Mouse (Mus musculus) forebrain, embryonic 11.5 days (tissue): ENCODE data around the gene Ccdc86. TPM values are rescaled to one million over a fixed set of nuclear protein-coding genes. Genes with fewer than 3 reads are reported as not detected.

Source experiments
- ATAC-seq: fragments of 200-750 bp; cut with Nextera tagmentation; replicated peaks from 2 replicates; pipeline ENCODE4 v1.8.0; 2017; ENCODE audit warnings: moderate TSS enrichment; ENCODE audit not compliant: low FRiP score
- DNase-seq: peaks from one replicate; pipeline ENCODE4 v3.0.0-alpha.2; 2017; ENCODE audit warnings: low spot score
- H3K27ac ChIP-seq: fragments of 300-500 bp; sonication (generic); 2 replicates; pipeline ENCODE4 v1.5.1; 2014; ENCODE audit warnings: low read depth, low read length
- H3K27me3 ChIP-seq: fragments of 300-500 bp; sonication (generic); 2 replicates; pipeline ENCODE4 v1.6.1; 2014; ENCODE audit warnings: mild to moderate bottlenecking, low read length, mixed read lengths; ENCODE audit not compliant: control insufficient read depth, insufficient read depth
- H3K36me3 ChIP-seq: fragments of 300-500 bp; sonication (generic); 2 replicates; pipeline ENCODE4 v1.6.1; 2014; ENCODE audit warnings: mild to moderate bottlenecking, low read length, moderate library complexity, mixed read lengths; ENCODE audit not compliant: control insufficient read depth, insufficient read depth
- H3K4me1 ChIP-seq: fragments of 300-500 bp; sonication (generic); replicated peaks from 2 replicates; pipeline ENCODE4 v1.6.1; 2014; ENCODE audit warnings: low read length, mixed read lengths; ENCODE audit not compliant: control insufficient read depth, insufficient read depth
- H3K4me2 ChIP-seq: fragments of 300-500 bp; sonication (generic); 2 replicates; pipeline ENCODE4 v1.6.1; 2014; ENCODE audit warnings: low read depth, mild to moderate bottlenecking, low read length, moderate library complexity, mixed read lengths; ENCODE audit not compliant: severe bottlenecking
- H3K4me3 ChIP-seq: fragments of 300-500 bp; sonication (generic); 2 replicates; pipeline ENCODE4 v1.5.1; 2014; ENCODE audit warnings: low read depth, low read length
- H3K9ac ChIP-seq: fragments of 300-500 bp; sonication (generic); 2 replicates; pipeline ENCODE4 v1.6.1; 2014; ENCODE audit warnings: low read length
- H3K9me3 ChIP-seq: fragments of 300-500 bp; sonication (generic); 2 replicates; pipeline ENCODE4 v1.6.1; 2016; ENCODE audit warnings: low read length, mixed read lengths; ENCODE audit not compliant: control insufficient read depth
- WGBS: fragments of 180-500 bp; shearing (Covaris S2); extraction: QIAGEN DNeasy Blood & Tissue Kit; methylation state at CpG from one replicate; pipeline ENCODE4 v1.1.7; 2014; 5-methylcytosine and 5-hydroxymethylcytosine counted together
- polyA plus RNA-seq: library from polyadenylated mRNA; unstranded; fragments of >200 nt; fragmentation: Nextera tagmentation; extraction: Ambion mirVana; gene quantifications from 2 replicates; pipeline ENCODE4 v1.2.1, GENCODE M21; 2014

Ccdc86 gene
- polyA plus RNA-seq, 1 experiment from 2014 or later, result 31.2 TPM

- no peak for DNase-seq
- Histone ChIP-seq H3K9me3 (no peaks in the 10 kb centered on the region), H3K27ac (no peak overlapping the region), H3K36me3 (peaks cover 7% of the 10 kb centered on the region; the same call in 1 of the 2 replicates), H3K4me1 (peaks cover 13% of the 10 kb centered on the region; the same call in 1 of the 2 replicates), H3K27me3 (no peaks in the 10 kb centered on the region), H3K4me2 (no peak overlapping the region), H3K9ac (no peak overlapping the region), H3K4me3 (no peak overlapping the region)
- WGBS, result 85% methylated on average over 3 of the region's 3 CpGs
- no peak for ATAC-seq
These were observed 5.1 kb downstream of the Ccdc86 start for GRCm38 (mm10) chr19:10943955-10944354.

GRCm38 (mm10) chr19:10940801-10941457 is 8.1 kb downstream of the Ccdc86 start:
- H3K27ac ChIP-seq, result no peak overlapping the region; the same call in 1 of the 2 replicates
- peaks cover 7% of the 10 kb centered on the region; the same call in 1 of the 2 replicates for H3K36me3 ChIP-seq
- H3K4me3 ChIP-seq, result peak overlapping the region; percentile 31
- peak; percentile 84 for ATAC-seq
- peak overlapping the region; percentile 59 for H3K9ac ChIP-seq
- peak; percentile 80 for DNase-seq
- H3K4me2 ChIP-seq, result peak overlapping the region; percentile 61
- H3K27me3 ChIP-seq, result no peaks in the 10 kb centered on the region
- H3K4me1 ChIP-seq, result peaks cover 6% of the 10 kb centered on the region; the same call in 1 of the 2 replicates
- H3K9me3 ChIP-seq, result no peaks in the 10 kb centered on the region
- WGBS, result 2% methylated on average over 40 of the region's 40 CpGs

- Histone ChIP-seq H3K4me1 (peaks cover 6% of the 10 kb centered on the region; the same call in 1 of the 2 replicates), H3K36me3 (peaks cover 7% of the 10 kb centered on the region; the same call in 1 of the 2 replicates), H3K9me3 (no peaks in the 10 kb centered on the region), H3K27me3 (no peaks in the 10 kb centered on the region), H3K9ac (peak overlapping the region; percentile 59), H3K4me2 (peak overlapping the region; percentile 61), H3K4me3 (peak overlapping the region; percentile 31), H3K27ac (no peak overlapping the region; the same call in 1 of the 2 replicates)
- peak; percentile 93 for ATAC-seq
- WGBS, result 18% methylated on average over 37 of the region's 37 CpGs
- DNase-seq, result peak; percentile 94
These were observed 8.8 kb downstream of the Ccdc86 start for GRCm38 (mm10) chr19:10940097-10940800.

- 74% methylated on average over 3 of the region's 3 CpGs for WGBS
- no peak for ATAC-seq
- H3K9me3 ChIP-seq, result no peaks in the 10 kb centered on the region
These were observed 10.3 kb downstream of the Ccdc86 start for GRCm38 (mm10) chr19:10938771-10939170.

GRCm38 (mm10) chr19:10937110-10937563 is 11.9 kb downstream of the Ccdc86 start, which contains the start of gene Ptgdr2:
Gene Ptgdr2 (plus strand): TSS chr19:10937160.
- H3K27ac ChIP-seq, result no peak within 1 kb of the TSS
- H3K4me1 ChIP-seq, result peaks cover 6% of the 10 kb centered on the region; the same call in 1 of the 2 replicates
- H3K36me3 ChIP-seq, result no peaks in the 10 kb centered on the region
- H3K4me2 ChIP-seq, result no peak within 1 kb of the TSS
- no peak within 1 kb of the TSS for H3K4me3 ChIP-seq
- DNase-seq (no peak), ATAC-seq (no peak)
- no peaks in the 10 kb centered on the region for H3K9me3 ChIP-seq
- H3K9ac ChIP-seq, result no peak within 1 kb of the TSS
- H3K27me3 ChIP-seq, result no peaks in the 10 kb centered on the region
- WGBS, result 67% methylated on average over 5 of the region's 5 CpGs

More at GRCm38 (mm10) chr19:10938771-10939170, 10.3 kb downstream of the Ccdc86 start:
- Histone ChIP-seq H3K4me3 (no peak overlapping the region), H3K36me3 (peaks cover 2% of the 10 kb centered on the region; the same call in 1 of the 2 replicates), H3K27me3 (no peaks in the 10 kb centered on the region), H3K4me1 (peaks cover 6% of the 10 kb centered on the region; the same call in 1 of the 2 replicates), H3K9ac (no peak overlapping the region), H3K27ac (no peak overlapping the region), H3K4me2 (no peak overlapping the region)
- no peak for DNase-seq

- DNase-seq (no peak), ATAC-seq (no peak)
- no peaks in the 10 kb centered on the region for H3K27me3 ChIP-seq
- H3K4me3 ChIP-seq, result no peak overlapping the region
- H3K9ac ChIP-seq, result no peak overlapping the region
- no peak overlapping the region for H3K27ac ChIP-seq
- no peaks in the 10 kb centered on the region for H3K36me3 ChIP-seq
- WGBS, result 85% methylated on average over 5 of the region's 5 CpGs
- H3K4me1 ChIP-seq, result peaks cover 4% of the 10 kb centered on the region; the same call in 1 of the 2 replicates
- no peaks in the 10 kb centered on the region for H3K9me3 ChIP-seq
- H3K4me2 ChIP-seq, result no peak overlapping the region
These were observed 13.0 kb downstream of the Ccdc86 start for GRCm38 (mm10) chr19:10936077-10936476.

- H3K27me3 ChIP-seq, result no peaks in the 10 kb centered on the region
- no peaks in the 10 kb centered on the region for H3K4me1 ChIP-seq
- H3K9ac ChIP-seq, result no peak overlapping the region
- WGBS, result 28% methylated on average over 5 of the region's 5 CpGs
- no peak overlapping the region for H3K4me2 ChIP-seq
- no peak overlapping the region for H3K27ac ChIP-seq
- ATAC-seq (no peak), DNase-seq (no peak)
- H3K9me3 ChIP-seq, result no peaks in the 10 kb centered on the region
- H3K36me3 ChIP-seq, result no peaks in the 10 kb centered on the region
- no peak overlapping the region for H3K4me3 ChIP-seq
These were observed 14.0 kb downstream of the Ccdc86 start for GRCm38 (mm10) chr19:10935029-10935428.

- Histone ChIP-seq H3K36me3 (no peaks in the 10 kb centered on the region), H3K9ac (no peak overlapping the region), H3K4me3 (no peak overlapping the region), H3K4me1 (no peaks in the 10 kb centered on the region; the same call in 1 of the 2 replicates), H3K9me3 (no peaks in the 10 kb centered on the region), H3K4me2 (no peak overlapping the region), H3K27me3 (no peaks in the 10 kb centered on the region), H3K27ac (no peak overlapping the region)
- ATAC-seq, result no peak
- 81% methylated on average over 2 of the region's 2 CpGs for WGBS
- no peak for DNase-seq
These were observed 18.4 kb downstream of the Ccdc86 start for GRCm38 (mm10) chr19:10930641-10931040.
